Mouse (Mus musculus): ENCODE measurements around the gene Intu.

Gene Intu

DNA sequence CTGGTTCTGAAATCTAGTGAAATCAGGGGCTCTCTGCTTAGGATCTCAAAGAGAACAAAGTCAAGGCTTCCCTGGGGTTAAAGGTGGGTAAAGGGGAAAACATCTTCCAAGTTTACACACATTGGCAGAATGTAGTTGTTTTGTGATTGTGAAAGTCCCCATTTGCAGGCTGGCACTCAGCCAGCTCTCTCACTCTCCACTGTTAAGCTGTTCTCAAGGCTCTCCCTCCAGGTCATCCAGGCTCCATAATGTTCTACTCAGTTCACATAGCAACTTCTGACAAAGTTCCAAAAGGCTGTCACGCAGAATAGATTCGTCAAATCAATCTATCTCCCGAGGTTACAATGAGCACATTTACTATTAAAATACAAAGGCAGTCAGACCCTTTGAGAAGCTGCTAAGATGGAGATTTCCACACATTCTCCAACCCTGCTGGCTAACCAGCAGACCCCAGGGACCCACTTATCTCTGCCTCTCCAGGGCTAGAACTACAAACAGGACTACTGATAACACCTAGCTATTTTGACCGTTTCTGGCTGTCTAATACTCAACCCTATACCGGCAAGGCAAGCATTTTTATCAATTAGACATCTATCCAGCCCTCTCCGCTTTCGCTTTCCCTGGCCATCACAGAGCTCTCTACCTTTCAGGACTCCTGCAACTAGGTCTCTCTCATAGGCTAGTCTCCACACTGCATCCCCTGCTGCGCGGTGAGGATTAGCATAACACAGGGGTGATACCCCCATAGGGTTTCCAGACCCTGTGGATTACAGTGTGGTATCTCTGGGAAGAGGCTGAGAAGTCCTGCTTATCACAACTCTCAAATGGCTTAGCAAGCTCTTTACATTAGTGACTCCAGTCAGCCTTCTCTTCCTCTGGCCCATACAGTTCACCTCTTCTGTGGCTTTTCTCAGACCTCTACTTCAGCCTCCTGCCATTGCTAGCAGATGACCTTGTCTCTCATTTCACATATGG lies 2.8 kb upstream of the Intu start:
- DNase-seq (ENCODE audit: low spot score in 2 of 2), result no peak

DNA sequence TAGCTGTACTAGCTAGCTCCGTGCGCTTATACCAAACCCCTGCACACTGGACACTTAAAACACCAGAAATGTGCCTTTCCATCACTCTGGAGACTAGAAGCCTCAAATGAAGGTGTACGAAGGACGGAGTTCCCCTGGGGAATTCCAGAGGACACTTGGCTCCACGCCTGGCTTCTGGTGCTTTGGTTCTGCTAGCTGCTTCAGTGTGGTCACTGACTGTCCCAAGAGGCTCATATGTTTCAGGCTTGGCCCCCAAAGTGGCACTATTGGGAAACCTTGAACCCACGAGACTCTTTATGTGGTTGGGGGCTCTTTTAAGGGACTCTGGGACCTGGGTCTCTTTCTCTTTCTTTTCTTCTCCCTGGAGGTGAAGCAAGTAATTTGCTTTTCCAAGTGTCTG lies 2.1 kb upstream of the Intu start:
- no peak for DNase-seq (ENCODE audit: low spot score in 2 of 2)

DNA sequence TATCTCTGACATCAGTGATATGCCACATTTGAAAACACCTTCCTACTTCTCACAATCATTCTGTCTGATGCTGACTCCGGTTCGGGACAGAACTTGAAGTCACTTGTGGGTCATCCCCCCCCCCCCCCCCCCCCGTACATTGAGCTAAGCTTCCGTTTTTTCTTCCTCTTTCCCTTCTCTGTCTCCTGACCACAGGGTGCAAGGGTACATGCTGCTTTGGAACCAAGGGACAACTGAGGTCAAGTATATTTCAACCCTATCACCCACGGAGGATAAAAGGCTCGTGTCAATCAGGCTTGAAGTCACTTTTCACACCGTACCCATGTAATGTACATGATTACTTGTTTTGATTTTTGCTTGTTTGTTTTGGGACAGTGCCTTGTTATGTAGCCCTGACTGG lies 241 bp upstream of the Intu start:
- no peak for DNase-seq (ENCODE audit: low spot score in 2 of 2)

DNA sequence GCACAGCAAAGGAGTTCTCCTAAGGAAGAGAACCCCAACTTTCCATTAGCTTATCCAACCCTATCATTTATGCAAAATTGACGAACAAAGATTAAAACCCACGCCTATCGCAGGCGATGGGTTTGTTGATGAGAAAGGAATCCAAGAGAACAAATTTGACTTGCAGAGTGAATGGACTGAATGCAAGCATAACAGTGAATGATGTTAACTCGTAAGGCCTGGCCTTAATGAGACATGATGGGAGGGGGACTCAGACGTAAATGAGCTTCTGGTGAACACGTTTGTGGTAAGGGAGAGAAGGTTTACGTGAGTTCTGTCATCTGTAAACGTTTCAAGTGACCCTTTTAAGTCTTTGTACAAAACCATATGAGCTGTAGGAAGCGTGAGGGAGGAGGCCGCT lies 1.2 kb downstream of the Intu start:
- DNase-seq (ENCODE audit: low spot score in 2 of 2), result no peak

DNA sequence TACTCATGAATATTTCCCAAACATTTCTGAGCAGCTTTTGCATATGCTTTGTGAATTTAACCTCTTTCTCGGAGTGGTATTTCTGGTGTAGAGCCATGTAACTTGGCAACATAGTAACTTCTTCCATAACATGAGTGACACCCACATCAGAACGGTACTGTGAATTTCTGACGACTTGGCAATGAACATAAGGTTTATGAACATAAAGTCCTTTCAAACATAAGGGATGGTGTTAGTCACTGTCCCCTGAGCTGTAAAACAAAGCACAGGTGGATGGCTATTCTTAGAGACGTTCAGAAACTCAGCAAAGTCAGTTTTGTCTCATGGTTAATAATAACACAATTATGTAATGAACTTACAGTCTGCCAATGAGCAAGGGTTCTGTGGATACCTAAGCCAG lies 3.1 kb downstream of the Intu start:
- DNase-seq (ENCODE audit: low spot score in 2 of 2), result no peak

DNA sequence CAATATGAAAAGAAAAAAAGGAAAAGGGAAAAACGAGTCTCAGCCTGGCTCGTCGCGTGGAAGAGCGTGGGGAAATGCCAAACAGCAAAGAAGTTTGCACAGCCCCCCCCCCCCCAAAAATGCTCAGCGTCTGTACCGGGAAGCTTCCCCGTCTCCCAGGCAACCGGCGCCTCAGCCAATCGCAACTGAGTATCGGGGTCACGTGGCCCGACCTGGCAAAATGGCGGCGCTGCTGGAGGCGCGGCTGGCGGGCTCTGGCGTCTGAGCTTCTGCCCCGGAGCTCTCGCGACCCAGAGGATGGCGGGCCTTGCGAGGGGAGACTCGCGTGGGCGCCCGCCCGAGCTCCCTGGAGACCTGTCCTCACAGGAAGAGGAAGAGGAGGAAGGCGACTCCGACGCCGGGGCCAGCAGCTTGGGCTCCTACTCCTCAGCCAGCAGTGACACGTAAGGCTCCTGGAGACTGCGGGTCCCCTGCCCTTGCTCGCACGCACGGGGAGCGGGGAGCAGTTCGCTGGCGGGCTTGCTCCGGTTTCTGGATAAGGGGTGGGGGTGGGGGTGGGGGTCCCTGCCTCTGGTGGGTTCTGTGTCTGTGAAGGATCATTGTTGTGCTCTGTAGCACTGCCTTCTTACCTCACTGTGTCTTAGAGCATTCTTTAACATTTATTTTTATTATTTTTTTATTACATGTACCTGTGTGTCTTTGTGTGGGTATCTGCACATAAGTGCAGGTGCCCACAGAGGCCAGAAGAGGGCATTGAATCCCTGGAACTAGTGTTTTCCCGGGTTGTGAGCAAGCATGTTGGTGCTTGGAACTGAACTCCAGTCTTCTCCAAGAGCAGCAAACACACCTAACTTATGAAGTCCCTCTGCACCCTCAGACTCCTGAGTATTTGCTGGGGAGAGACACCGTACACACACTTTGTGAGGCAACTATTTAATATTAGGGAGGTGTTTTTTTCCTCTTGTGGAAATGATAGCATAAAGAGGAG lies 9.8 kb downstream of the Intu start:
- DNase-seq (ENCODE audit: low spot score in 2 of 2), result peak; percentile 72 to 83

DNA sequence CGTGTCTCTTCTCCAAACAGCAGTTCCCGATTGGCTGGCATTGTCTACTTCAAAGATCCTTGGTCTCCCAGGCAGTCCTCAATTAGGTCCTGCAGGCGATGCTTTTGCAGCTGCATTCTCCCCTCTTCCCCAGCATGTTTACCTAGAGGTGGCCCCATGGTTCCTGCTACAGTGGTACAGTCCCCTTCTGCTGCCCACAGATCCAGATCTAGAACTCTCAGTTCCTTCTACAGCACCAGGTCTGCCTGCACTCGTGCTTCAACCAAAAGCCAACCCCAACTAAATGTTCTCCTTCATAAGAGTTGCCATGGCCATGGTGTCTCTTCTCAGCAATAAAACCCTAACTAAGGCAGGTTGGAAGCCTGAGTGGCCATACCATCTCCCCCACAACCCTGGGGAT lies 15.5 kb downstream of the Intu start:
- DNase-seq (ENCODE audit: low spot score in 2 of 2), result no peak

DNA sequence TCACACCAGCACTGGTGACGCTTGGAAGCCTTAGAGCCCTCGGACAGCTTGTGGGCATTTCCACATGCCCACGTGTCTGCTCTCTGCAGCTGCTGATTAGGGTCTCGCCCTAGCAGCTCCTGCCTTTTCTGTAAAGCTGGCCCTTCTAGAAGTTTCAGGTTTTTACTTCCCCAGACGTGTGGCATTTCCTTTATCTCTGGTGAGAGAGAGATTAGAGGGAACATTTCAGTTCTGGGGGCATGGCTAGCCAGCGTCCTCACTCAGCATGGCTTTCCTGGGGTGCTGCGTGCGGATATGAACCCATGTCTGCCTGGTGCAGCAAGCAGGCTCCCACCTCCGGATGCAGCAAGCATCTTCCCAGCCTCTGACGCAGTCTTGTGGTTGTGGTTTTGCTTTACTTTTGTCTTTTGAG lies 121.9 kb downstream of the Intu start:
- no peak for DNase-seq (ENCODE audit: low spot score in 2 of 2)

DNA sequence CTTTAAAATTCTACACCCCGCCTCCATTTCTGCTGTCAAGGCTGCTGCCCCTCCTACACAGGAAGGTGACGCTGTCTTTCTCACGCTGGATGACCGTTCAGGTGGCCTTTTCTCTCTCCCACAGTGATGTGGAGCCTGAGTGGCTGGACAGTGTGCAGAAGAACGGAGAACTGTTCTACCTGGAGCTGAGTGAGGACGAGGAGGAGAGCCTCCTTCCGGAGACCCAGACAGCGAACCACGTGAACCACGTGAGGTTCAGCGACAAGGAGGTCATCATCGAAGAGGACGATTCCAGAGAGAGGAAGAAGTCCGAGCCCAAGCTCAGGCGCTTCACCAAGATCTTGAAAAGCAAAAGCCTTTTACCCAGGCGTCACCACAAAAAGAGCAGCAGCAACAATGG lies 122.5 kb downstream of the Intu start:
- DNase-seq (ENCODE audit: low spot score in 2 of 2), result no peak

DNA sequence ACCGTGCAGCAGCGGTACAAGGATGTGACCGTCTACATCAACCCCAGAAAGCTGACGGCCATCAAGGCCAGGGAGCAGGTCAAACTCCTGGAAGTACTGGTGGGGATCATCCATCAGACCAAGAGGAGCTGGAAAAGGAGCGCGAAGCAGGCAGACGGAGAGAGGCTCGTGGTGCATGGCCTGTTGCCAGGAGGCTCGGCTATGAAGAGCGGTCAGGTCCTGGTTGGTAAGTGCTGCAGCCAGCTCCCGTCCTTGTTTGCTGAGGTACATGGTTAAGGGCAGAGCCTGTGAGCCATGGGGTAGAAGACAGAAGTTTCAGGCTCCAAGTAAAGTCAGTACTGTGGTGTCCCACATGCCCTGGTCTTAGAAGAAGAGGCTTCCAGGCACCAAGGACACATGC lies 122.9 kb downstream of the Intu start:
- no peak for DNase-seq (ENCODE audit: low spot score in 2 of 2)

DNA sequence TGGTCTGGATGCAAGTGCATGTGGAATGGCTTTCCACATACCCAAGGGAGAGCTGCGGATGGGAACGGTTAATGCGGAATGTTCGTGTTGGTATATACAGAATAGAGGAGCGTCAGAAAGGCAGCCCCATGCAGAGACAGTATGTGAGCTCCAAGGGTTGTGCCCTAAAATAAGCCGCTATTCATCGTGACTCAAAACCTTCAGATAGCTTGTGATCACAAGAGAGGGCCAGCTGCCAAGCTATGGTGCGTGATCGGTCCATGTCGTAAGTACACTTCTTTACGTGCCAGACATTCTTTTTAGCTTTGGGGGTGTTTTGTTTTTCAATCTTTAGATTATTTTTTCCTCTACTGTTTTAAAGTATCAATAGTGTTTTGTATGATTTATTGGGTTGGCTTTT lies 124.5 kb downstream of the Intu start:
- no peak for DNase-seq (ENCODE audit: low spot score in 2 of 2)

DNA sequence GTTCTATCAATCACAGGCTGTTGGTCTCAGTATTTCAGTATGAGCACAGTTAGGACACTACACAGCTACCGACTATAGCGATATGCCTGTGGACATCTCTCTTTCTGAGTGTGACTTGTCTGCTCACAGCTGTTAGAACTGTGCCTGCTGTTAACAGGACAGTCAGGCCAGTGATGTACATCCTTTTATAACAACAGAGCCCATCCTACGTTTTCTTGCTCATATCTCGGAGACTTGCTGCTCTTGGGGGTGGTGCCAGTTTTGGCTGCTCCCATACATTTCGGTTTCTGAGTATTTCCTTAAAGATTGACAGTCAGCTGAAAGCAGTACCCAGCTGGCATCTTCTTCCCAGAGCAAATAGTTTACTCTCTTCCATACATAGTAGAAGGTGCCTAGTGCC lies 125.3 kb downstream of the Intu start:
- no peak for DNase-seq (ENCODE audit: low spot score in 2 of 2)

DNA sequence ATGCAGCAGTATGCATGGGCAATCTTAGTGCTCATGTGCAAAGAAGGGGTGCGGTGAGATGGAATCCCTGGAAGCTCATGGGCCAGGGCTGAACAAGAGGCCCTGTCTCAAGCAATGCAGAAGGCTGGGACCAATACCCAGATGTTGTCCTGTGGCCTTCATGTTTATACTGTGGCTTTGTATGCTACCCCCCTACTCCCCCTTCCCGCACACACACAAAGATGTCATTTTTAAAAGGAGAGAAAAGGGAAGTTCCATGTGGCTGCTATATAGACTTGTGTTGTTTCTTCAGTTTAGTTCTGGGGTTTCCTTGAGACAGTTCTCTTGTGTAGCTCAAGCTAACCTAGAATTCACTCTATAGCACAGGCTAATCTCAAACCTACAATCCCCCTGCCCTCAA lies 129.1 kb downstream of the Intu start:
- DNase-seq (ENCODE audit: low spot score in 2 of 2), result no peak

DNA sequence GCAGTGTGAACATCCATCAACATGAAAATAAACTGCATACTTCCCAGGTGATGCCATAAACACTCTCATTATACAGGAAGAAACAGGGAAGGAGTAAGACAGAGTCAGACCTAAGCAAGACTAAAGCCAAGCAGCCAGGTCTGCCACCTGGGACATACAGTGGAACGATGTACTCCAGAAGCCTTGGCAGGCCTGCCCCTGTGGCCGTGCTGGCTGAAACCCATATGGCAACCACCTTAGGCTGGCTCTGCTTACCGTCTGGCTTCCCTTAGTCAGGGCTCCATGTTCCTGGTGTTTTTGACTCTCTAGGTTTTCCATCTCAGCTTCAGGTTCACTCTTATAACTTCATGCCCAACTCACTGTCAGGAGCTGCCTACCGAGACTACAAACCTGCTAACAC lies 135.0 kb downstream of the Intu start:
- DNase-seq (ENCODE audit: low spot score in 2 of 2), result no peak

DNA sequence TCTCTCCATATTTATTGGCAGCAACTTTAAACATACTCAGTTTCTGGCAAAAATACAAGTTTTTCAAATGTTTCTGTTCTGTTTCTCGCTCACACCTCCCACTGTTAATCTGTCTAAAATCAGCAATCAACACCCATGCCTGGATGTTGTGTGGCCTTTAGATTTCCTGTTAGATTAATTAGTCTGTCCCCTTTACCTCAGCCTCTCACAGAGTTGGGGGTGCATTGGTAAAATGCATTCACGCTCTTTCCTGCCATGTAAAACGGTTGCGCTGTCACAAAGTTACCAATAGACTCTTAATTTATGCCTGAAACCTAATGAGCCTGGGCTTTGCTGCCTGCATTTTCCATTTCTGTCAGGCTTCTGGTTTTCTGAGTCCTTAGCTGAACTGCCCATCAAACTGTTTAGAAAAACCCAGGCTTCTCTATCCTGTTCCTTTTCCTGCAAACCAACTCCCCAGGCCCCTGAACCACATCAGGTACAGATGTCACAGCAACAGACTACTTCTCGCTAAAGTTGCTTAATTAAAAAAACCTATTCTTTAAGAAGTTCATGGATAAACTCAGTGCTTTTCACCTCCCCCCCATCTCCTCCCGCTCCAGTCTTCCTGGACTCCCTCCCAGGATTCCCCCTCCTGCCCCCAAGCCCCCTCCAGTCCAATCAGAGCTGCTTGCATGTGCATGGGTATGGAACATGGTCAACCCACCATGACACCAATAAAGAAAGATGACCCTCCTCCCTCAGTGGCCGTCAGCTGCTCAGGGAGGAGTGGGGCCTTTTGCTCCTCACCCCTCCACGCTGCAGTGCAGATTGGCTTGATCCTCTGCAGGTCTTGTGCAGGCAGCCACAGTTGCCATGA lies 136.0 kb downstream of the Intu start:
- no peak for DNase-seq (ENCODE audit: low spot score in 2 of 2)

DNA sequence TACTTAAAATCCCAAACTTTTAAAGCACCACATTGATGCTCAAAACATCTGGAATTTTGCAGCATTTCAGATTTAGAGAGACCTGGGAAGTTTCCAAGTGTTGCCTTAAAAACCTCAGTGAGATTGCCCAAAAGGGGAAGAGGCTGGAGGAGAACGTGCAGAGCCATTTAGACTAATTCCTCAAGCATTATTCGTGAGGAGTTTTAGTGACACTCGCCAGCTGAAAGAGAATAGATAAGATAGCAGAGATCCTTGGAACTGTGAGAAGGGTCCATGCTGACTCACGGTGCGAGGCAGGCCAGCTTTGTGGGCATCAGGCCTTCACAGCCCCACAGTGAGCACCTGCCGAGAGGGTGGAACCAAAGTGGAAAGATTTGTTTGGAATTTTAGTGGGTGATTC lies 137.8 kb downstream of the Intu start:
- DNase-seq (ENCODE audit: low spot score in 2 of 2), result no peak

DNA sequence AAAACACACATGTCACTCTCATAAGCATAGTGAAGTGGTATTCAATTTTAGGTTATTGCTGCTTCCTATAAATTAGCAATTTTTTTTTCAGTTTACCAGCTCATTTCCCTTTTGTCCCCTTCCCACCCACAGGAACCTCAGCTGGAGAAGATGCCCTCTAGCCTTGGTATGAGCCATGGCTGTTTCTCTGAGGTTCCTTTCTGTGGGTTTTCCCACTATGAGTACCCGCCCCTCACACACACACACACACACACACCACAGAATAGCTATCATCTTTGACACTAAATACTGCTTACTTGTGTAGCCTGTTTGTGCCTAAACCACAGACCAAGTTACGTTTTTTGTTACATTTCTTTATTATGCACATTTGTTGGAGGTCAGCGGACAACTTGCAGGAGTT lies 138.3 kb downstream of the Intu start:
- no peak for DNase-seq (ENCODE audit: low spot score in 2 of 2)

DNA sequence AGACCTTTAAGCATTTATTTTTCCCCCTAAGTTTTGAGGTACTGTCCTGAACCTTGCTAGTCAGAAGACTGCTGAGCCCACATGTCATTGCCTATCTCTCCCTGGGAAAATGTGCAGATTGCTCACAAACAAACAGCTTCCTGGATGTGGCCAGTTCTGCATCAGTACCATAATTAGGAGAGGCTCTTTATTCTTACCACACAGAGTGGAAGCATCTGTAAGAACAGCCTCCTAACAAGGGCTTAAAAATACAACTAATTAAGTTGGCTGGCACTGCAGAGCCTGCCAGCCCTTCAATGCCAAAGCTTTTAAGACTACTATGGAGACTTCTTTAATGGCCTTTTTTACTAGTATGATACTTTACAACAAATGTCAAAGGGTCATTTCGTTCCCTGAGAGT lies 142.4 kb downstream of the Intu start:
- DNase-seq (ENCODE audit: low spot score in 2 of 2), result no peak

DNA sequence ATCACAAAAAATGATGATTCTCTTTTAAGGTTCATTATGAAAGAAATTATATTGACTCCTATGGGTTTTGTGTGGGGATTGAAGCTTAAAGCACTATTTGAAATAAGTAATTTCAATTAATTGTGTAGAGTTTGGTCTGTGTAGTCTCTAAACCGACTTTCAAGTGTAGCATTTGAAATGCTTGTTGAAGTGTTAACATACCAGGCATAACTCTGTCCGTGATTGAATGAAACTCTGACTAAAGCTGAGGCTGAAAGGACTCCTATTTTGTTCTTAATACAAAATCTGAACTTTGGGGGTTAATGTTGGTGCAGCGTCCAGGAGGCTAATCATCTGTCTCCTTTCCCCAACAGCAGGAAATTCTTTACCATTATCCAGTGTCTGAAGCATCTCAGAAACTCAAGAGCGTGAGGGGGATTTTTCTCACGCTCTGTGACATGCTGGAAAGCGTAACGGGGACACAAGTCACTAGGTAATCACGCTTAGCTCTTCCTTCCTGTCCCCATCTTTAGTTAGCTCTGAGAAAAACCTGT lies 143.9 kb downstream of the Intu start:
- no peak for DNase-seq (ENCODE audit: low spot score in 2 of 2)

DNA sequence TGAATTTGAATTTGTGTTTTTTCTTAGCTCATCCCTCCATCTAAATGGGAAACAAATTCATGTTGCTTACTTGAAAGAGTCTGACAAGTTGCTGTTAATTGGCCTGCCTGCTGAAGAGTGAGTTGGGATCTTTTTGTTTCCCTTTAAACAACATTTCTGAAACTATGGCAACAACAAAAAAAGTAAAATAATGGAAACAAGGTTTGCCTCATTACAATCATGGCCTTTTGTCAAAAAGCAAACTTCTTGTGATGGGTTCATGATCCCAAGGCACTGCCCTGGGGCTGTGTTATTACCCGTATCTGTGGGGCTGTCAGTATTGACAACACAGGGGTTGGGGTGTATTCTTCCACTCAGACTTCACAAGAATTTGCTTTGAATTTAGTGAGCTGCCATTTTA lies 147.8 kb downstream of the Intu start:
- no peak for DNase-seq (ENCODE audit: low spot score in 2 of 2)

DNA sequence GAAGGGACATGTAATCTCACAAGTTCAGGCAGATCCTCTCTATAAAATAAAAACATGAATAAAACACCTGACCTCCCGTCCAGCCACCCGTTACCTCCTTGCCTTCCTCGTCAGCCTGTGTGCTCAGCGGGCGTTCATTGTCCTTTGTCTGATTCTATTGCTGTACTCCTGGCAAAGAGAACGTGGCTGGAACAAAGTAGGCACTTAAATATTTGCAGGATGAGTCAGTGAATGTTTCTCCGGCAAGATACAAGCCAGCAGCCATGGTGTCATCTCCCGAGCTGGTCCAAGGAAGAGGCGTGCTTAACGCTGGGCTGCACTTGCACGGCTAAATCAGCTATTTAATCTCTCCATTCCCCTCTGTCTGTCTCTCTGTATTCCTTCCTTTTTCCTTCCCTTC lies 151.3 kb downstream of the Intu start:
- no peak for DNase-seq (ENCODE audit: low spot score in 2 of 2)
